Mouse (Mus musculus) small intestine, adult 2 months (tissue): Measurements from ENCODE around the gene Etv4.

ENCODE experiments used
- CTCF ChIP-seq: fragments of 200-500 bp; IDR thresholded peaks from 2 replicates; pipeline ENCODE4 v1.5.1; 2012; ENCODE audit warnings: low read depth, mild to moderate bottlenecking, control low read depth, inconsistent platforms, low read length, moderate library complexity, mixed read lengths; ENCODE audit not compliant: insufficient replicate concordance, insufficient read length; ENCODE audit errors: extremely low read depth
- POLR2A ChIP-seq: fragments of 200-500 bp; IDR thresholded peaks from 2 replicates; pipeline ENCODE4 v1.6.1; 2012; ENCODE audit warnings: low read depth, mild to moderate bottlenecking, control low read depth, inconsistent platforms, low read length, moderate library complexity

- TF ChIP-seq POLR2A (no peak), CTCF (no peak)
These were observed 16.4 kb downstream of the Etv4 start for GRCm38 (mm10) chr11:101768721-101769120.
